Mouse (Mus musculus) bone marrow, adult 2 months (tissue): ENCODE data around the gene Mrgpra2b. TPM values are rescaled to one million over a fixed set of nuclear protein-coding genes. Genes with fewer than 3 reads are reported as not detected.

Experiments used
- polyA plus RNA-seq: library from polyadenylated mRNA; stranded (reverse); fragments of >200 nt; gene quantifications from 2 replicates; pipeline ENCODE4 v1.2.4, GENCODE M21; 2011; ENCODE audit warnings: low replicate concordance; ENCODE audit not compliant: missing spikeins, insufficient read depth, insufficient read length

Gene Mrgpra2b
- polyA plus RNA-seq, 1 experiment: 8.9 TPM

Other genes with a start within 250 kb of the Mrgpra2b start
- not detected in 2 replicates for gene Mrgpra1, start 174.6 kb downstream of the Mrgpra2b start, polyA plus RNA-seq
- 13.4 TPM in 1 of 2 replicates, not detected in the other for gene Mrgpra2a, start 76.7 kb downstream of the Mrgpra2b start, polyA plus RNA-seq
- not detected in 2 replicates for gene Mrgpra3, start 72.5 kb upstream of the Mrgpra2b start, polyA plus RNA-seq